14 mouse cellular contexts compared by ENCODE assay signal in the genomic region with DNA sequence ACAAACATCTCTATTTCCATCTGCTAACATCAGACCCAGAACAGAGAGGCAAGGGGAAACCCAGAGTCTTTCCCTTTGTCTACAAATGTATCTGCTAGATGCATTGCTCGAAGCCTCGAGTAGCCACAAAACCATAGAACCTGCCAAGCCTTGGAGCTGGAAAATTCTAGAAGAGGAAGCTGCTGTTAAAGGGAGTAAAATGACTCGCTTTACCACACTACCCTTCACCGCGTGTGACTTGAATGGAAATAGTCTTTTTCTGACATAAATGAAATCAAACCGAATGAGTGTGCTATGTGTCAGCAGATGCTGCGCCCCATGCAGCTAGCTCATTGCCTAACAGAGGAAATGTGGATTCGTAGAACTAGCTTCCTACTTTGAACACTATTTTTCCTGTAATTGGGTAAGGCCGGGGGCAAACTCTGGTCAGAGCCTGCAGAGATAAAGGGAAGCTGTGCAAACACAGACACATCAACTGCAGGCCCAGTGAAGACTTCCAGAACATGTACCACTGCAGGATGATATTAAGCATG.
DNase-seq lines count a peak whose midpoint lies in the region; ATAC-seq lines count a peak whose summit lies in the region.
"Had no signal": no experiment of that assay in that cellular context is flagged by ENCODE, and none has a peak within 500 bp of the region (broad histone marks: within the 10 kb centered on the region; RNA-seq: fewer than 3 reads in every experiment).

No protein-coding gene starts in this region.

- H3K4me1 ChIP-seq in heart, embryonic 10.5 days = no peaks in the 10 kb centered on the region
- H3K4me1 ChIP-seq: embryonic facial prominence, embryonic 15.5 days; hindbrain, embryonic 10.5 days; midbrain, embryonic 10.5 days had no signal

- peak; percentile 97 for DNase-seq in heart, adult 11 months
- no peak for DNase-seq in heart, embryonic 10.5 days (ENCODE audit: low spot score)
- peak; percentile 71 for DNase-seq in CD4-positive, CD25-positive, alpha-beta regulatory T cell, adult 2 months (ENCODE audit: low read depth, low spot score)
- peak; percentile 86 for DNase-seq in induced T-regulatory cell, adult 2 months (ENCODE audit: low read depth)
- no peak for DNase-seq in B cell, adult 2 months
- no peak for DNase-seq in left cerebral cortex, adult 8-10 months (ENCODE audit: low spot score in 2 of 2)
- no peak for DNase-seq in spleen, postnatal 4 days (ENCODE audit: low spot score in 2 of 2)
- DNase-seq: cerebellum, adult 11-12 months had no signal

- H3K27ac ChIP-seq in heart, embryonic 10.5 days = no peak overlapping the region
- H3K27ac ChIP-seq: embryonic facial prominence, embryonic 15.5 days; hindbrain, embryonic 10.5 days; kidney, postnatal 0 days; limb, embryonic 10.5 days; midbrain, embryonic 10.5 days had no signal

- H3K4me3 ChIP-seq in heart, embryonic 10.5 days = no peak overlapping the region
- H3K4me3 ChIP-seq: embryonic facial prominence, embryonic 15.5 days; hindbrain, embryonic 10.5 days; limb, embryonic 10.5 days; midbrain, embryonic 10.5 days had no signal

- H3K27me3 ChIP-seq in heart, embryonic 10.5 days (ENCODE audit: insufficient read depth, poor library complexity, severe bottlenecking) = no peaks in the 10 kb centered on the region
- H3K27me3 ChIP-seq: embryonic facial prominence, embryonic 15.5 days had no signal

- peak; percentile 65 for ATAC-seq in monocyte, adult 5-6 weeks (replicated peaks; ENCODE audit: insufficient number of reproducible peaks, low FRiP score, low TSS enrichment, poor library complexity, severe bottlenecking)

- H3K9me3 ChIP-seq in heart, embryonic 10.5 days = no peaks in the 10 kb centered on the region
- H3K9me3 ChIP-seq: embryonic facial prominence, embryonic 15.5 days; hindbrain, embryonic 10.5 days; limb, embryonic 10.5 days; midbrain, embryonic 10.5 days had no signal

- 60% methylated on average over 9 of the region's 9 CpGs for WGBS in heart, embryonic 10.5 days

- H3K36me3 ChIP-seq in heart, embryonic 10.5 days = no peaks in the 10 kb centered on the region
- H3K36me3 ChIP-seq: embryonic facial prominence, embryonic 15.5 days; hindbrain, embryonic 10.5 days; limb, embryonic 10.5 days; midbrain, embryonic 10.5 days had no signal

Comparison
In these comparisons a context has a peak if more than half of its experiments do, and no peak if none do; other contexts are left out.
1. DNase-seq: peak in heart, adult 11 months (single experiment), CD4-positive, CD25-positive, alpha-beta regulatory T cell, adult 2 months (single experiment) and induced T-regulatory cell, adult 2 months (single experiment); none in heart, embryonic 10.5 days (single experiment), B cell, adult 2 months (0 of 2), left cerebral cortex, adult 8-10 months (0 of 2) and spleen, postnatal 4 days (0 of 2).